Mouse (Mus musculus): ENCODE measurements around the gene Nck2. TPM values are rescaled to one million over a fixed set of nuclear protein-coding genes. Genes with fewer than 3 reads are reported as not detected.
A peak's percentile ranks its signal among the peaks of the same experiment; 100 is the strongest.

Nck2 gene
- polyA plus RNA-seq, 1 experiment from 2014 or later, result 35.9 TPM

DNA sequence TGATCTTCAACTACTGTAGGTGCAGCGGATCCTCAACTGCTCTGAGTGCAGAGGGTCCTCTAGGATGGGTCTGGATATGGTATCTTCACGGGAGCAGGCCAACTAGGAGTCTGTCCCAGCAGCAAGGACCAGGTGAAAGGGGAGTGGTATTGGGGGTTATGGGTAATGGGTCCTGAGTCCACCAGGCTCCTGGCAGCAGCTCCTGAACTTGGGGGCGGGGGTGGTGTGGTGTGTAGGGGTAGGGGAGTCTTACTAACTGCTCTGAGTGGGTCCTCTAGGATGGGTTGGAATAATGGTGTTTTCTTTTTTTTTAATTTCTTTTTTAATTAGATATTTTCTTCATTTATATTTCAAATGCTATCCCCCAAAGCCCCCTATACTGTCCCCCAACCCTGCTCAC is 73.0 kb downstream of the Nck2 start:
- H3K9me3 ChIP-seq, result no peaks in the 10 kb centered on the region
- H3K9ac ChIP-seq, result no peak overlapping the region
- no peaks in the 10 kb centered on the region for H3K4me1 ChIP-seq
- H3K36me3 ChIP-seq, result peaks cover 15% of the 10 kb centered on the region
- no peaks in the 10 kb centered on the region for H3K27me3 ChIP-seq
- WGBS, result 88% methylated on average over 3 of the region's 3 CpGs
- no peak overlapping the region for H3K27ac ChIP-seq
- no peak overlapping the region for H3K4me3 ChIP-seq
- H3K4me2 ChIP-seq, result no peak overlapping the region
- no peak for ATAC-seq (ENCODE audit: insufficient number of reproducible peaks, low FRiP score, low TSS enrichment, low read depth)

DNA sequence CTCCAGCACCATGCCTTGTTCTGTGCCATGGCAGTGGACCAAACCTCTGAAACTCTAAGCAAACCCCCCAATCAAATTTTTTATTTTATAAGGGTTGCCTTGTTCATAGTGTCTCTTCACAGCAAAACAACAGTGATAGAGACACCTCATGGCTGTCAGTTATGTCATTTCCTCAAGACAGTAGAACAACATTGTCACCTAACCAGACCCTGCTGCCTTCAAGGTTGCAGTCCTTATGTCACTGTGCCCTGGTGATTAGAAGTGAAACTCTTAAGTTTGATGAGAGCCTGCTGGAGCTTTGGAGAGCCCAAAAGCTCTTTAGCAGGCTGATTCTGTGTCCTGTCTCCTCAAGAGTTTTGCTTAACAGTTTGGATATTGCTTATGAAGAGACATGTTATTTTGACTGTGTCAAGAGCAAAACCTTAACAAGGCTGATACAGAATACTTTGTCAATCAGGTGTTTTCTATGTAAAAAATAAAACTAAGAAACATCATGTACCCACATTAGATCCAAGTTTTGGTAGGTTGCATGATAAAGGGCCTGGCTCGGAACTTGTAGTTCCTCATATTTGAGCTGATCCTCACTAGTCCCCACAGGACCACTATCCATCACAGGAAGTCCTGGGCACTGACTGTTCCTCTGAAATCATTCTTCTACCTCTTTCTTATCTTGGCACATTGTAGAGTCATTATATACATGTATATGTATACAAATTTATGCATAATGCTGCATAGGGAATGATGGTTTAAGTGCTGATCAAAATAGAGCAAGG is 76.0 kb downstream of the Nck2 start:
- Histone ChIP-seq H3K36me3 (no peaks in the 10 kb centered on the region), H3K4me3 (no peak overlapping the region), H3K4me2 (no peak overlapping the region), H3K9ac (no peak overlapping the region), H3K4me1 (no peaks in the 10 kb centered on the region), H3K27ac (no peak overlapping the region), H3K27me3 (no peaks in the 10 kb centered on the region), H3K9me3 (no peaks in the 10 kb centered on the region)
- no peak for ATAC-seq (ENCODE audit: insufficient number of reproducible peaks, low FRiP score, low TSS enrichment, low read depth)
- 80% methylated on average over 1 of the region's 1 CpGs for WGBS

DNA sequence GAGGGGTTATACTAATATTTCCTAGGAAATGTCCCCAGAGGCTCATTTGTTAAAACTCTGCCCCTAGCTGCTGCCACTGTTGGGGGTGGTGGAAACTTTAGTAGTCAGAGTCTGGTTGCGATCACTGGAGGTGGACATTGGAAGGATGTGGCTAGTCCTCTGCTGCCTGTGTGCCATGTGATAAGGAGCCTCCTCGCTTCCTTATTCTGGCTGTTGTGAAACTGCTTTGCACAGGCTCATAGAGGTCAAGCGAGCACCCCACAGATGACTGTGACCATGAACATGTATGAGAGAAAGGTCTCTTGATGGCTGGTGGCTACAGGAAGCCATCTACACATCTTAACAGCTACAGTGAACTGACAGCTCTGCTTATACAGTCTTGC is 76.6 kb downstream of the Nck2 start:
- Histone ChIP-seq H3K4me1 (no peaks in the 10 kb centered on the region), H3K9ac (no peak overlapping the region), H3K36me3 (no peaks in the 10 kb centered on the region), H3K4me2 (no peak overlapping the region), H3K4me3 (no peak overlapping the region), H3K9me3 (no peaks in the 10 kb centered on the region), H3K27ac (no peak overlapping the region), H3K27me3 (no peaks in the 10 kb centered on the region)
- WGBS, result 88% methylated on average over 3 of the region's 3 CpGs
- no peak for ATAC-seq (ENCODE audit: insufficient number of reproducible peaks, low FRiP score, low TSS enrichment, low read depth)

DNA sequence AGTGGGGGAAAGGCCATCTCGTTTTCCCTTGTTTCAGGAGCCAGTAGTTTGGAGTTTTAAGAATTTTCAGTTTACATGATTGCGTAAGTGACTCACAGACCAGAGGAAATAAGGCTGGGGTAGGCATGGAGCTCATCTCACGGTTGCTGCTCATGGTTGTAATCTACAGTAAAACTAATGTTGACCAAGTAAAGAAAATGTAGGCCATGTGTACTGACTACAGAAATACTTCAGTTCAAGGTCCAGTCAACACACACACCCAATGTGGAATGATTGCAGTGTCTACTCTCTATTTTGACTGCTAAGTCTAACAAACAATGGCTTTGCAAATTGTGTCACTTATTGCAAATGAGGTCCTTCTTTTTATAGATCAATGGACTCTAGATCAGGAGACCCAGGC is 77.1 kb downstream of the Nck2 start:
- Histone ChIP-seq H3K27ac (no peak overlapping the region), H3K4me2 (no peak overlapping the region), H3K36me3 (no peaks in the 10 kb centered on the region), H3K9me3 (no peaks in the 10 kb centered on the region), H3K9ac (no peak overlapping the region), H3K4me1 (no peaks in the 10 kb centered on the region), H3K4me3 (no peak overlapping the region), H3K27me3 (no peaks in the 10 kb centered on the region)
- ATAC-seq (ENCODE audit: insufficient number of reproducible peaks, low FRiP score, low TSS enrichment, low read depth), result no peak
- 85% methylated on average over 3 of the region's 3 CpGs for WGBS

DNA sequence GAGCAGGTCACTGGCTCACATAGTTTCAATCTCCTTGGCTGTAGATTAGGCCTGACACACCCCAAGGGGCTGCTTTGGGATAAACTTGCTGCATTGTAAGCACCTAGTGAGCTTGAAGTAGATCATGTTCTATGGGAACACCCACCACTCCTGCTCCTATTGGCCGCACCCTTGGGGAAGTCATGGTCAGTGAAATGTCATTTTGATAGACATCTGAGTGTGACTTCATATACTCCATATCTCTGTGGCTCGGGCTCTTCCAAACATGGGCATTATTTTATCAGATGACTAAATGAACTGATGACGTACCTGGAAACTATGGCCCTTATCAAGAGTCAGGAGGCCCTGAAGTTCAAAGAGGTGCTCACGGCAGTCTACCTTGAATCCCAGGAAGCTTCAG is 77.6 kb downstream of the Nck2 start:
- 91% methylated on average over 4 of the region's 4 CpGs for WGBS
- no peaks in the 10 kb centered on the region for H3K9me3 ChIP-seq
- no peak for ATAC-seq (ENCODE audit: insufficient number of reproducible peaks, low FRiP score, low TSS enrichment, low read depth)
- H3K4me1 ChIP-seq, result no peaks in the 10 kb centered on the region
- no peak overlapping the region for H3K4me3 ChIP-seq
- H3K27me3 ChIP-seq, result no peaks in the 10 kb centered on the region
- H3K9ac ChIP-seq, result no peak overlapping the region
- H3K27ac ChIP-seq, result no peak overlapping the region
- no peak overlapping the region for H3K4me2 ChIP-seq
- H3K36me3 ChIP-seq, result no peaks in the 10 kb centered on the region

DNA sequence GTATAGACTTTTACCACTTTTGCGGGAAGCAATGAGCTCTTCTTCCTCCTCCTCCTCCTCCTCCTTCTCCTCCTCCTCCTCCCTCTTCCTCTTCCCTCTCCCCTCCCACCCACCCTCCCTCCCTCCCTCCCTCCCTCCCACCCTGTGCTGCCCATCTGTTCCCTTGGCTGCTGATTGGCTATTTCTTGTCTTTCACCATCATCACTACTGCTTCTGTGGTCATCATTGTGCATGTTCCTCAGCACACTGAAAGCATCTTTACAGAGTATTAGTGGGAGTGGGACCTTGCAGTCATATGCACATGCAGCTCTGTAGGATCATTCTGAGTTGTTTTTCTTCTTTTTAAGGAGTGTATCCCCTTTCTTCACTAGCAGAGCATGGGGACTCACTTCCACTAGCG is 78.6 kb downstream of the Nck2 start:
- H3K36me3 ChIP-seq, result no peaks in the 10 kb centered on the region
- no peaks in the 10 kb centered on the region for H3K9me3 ChIP-seq
- H3K4me3 ChIP-seq, result no peak overlapping the region
- no peaks in the 10 kb centered on the region for H3K4me1 ChIP-seq
- no peaks in the 10 kb centered on the region for H3K27me3 ChIP-seq
- no peak overlapping the region for H3K27ac ChIP-seq
- no peak overlapping the region for H3K4me2 ChIP-seq
- 88% methylated on average over 2 of the region's 2 CpGs for WGBS
- ATAC-seq (ENCODE audit: insufficient number of reproducible peaks, low FRiP score, low TSS enrichment, low read depth), result no peak
- H3K9ac ChIP-seq, result no peak overlapping the region

DNA sequence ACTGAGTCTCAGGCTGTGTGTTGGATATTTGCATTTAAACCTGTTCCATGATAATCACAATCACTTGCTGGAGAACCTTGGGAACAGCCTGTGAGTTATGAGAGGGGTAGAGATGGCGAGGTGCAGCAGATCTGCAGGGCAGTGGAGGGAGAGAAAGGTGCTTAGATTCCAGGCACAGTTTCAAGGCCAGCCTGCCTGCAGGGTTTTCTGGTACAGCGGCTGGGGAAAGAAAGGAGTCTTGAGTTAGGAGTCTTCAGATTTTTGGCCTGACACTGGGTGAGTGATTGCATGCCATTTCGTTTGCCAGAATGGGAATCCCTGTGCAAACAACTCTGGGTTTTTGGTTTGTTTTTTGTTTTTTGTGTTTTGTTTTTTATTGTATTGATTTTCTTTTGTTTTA is 80.0 kb downstream of the Nck2 start:
- Histone ChIP-seq H3K36me3 (no peaks in the 10 kb centered on the region), H3K27me3 (no peaks in the 10 kb centered on the region), H3K9me3 (no peaks in the 10 kb centered on the region), H3K4me3 (no peak overlapping the region), H3K4me1 (no peaks in the 10 kb centered on the region), H3K9ac (no peak overlapping the region), H3K27ac (no peak overlapping the region), H3K4me2 (no peak overlapping the region)
- WGBS, result 67% methylated on average over 3 of the region's 3 CpGs
- no peak for ATAC-seq (ENCODE audit: insufficient number of reproducible peaks, low FRiP score, low TSS enrichment, low read depth)

DNA sequence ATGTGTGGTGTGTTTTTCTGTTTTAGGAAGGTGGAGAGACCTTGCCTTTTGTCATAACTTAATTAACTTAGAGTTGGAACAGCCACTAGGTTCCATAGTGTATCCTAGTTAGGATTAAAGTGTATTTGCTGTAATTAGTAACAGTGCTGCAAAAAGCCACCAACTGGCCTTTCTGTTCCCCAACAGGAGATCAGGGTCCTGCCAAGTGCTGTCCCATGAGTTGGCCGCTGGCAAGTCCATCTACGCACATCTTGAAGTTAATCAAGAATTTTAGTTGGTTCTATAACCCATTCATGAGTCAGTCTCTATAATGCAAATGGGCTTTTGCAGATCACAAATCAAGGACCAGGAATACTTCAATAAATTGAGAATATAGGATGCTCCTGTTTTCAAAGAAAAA is 83.9 kb downstream of the Nck2 start:
- Histone ChIP-seq H3K4me3 (no peak overlapping the region), H3K27me3 (no peaks in the 10 kb centered on the region), H3K4me1 (peaks cover 11% of the 10 kb centered on the region), H3K4me2 (no peak overlapping the region), H3K9ac (no peak overlapping the region), H3K9me3 (no peaks in the 10 kb centered on the region), H3K27ac (no peak overlapping the region), H3K36me3 (no peaks in the 10 kb centered on the region)
- ATAC-seq (ENCODE audit: insufficient number of reproducible peaks, low FRiP score, low TSS enrichment, low read depth), result no peak
- WGBS, result 91% methylated on average over 2 of the region's 2 CpGs

GRCm38 (mm10) chr1:43529086-43529485 is 84.7 kb downstream of the Nck2 start:
- no peak overlapping the region for H3K4me2 ChIP-seq
- H3K4me3 ChIP-seq, result no peak overlapping the region
- H3K27ac ChIP-seq, result no peak overlapping the region
- ATAC-seq (ENCODE audit: insufficient number of reproducible peaks, low FRiP score, low TSS enrichment, low read depth), result no peak
- peaks cover 11% of the 10 kb centered on the region for H3K4me1 ChIP-seq
- H3K9ac ChIP-seq, result no peak overlapping the region
- no peaks in the 10 kb centered on the region for H3K9me3 ChIP-seq
- 84% methylated on average over 1 of the region's 1 CpGs for WGBS
- H3K36me3 ChIP-seq, result no peaks in the 10 kb centered on the region
- no peaks in the 10 kb centered on the region for H3K27me3 ChIP-seq

DNA sequence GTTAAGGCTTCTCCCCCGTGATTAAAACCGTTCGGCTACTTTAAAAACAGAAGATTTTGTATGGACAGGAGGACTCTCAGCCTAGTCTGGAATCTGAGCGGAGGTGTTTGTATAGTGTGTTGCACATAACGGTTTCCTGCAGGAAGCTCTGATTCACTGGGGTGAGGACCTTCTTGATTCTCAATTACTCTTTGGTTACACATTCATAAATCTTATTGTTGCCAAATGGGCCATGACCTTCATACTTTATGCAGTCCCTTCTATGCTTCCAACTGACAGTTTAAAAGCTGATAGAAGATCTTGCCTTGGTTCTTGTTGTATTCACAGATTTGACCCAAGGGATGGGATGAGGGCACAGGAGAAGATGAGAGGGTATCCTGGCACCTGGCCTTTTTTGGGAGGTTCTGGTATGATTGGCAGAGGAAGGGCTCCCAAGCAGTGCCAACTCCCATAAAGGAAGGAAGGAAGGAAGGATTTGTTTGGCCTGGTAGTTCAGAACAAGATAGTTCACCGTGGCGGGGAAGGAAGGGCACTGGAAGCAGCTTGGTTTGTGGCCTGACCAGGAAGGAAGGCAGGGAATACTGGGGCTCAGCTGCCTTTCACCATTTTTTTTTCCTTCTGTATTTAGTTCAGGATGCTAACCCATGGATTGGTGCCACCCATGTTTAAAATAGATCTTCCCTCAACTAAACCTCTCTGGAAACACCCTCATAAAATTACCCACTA is 86.1 kb downstream of the Nck2 start:
- H3K4me3 ChIP-seq, result no peak overlapping the region
- no peak overlapping the region for H3K27ac ChIP-seq
- H3K9ac ChIP-seq, result no peak overlapping the region
- H3K9me3 ChIP-seq, result no peaks in the 10 kb centered on the region
- no peak overlapping the region for H3K4me2 ChIP-seq
- 0 out of 2 replicates have a peak, but pooled peaks cover 5% of the 10 kb centered on the region for H3K36me3 ChIP-seq
- ATAC-seq (ENCODE audit: insufficient number of reproducible peaks, low FRiP score, low TSS enrichment, low read depth), result no peak
- 71% methylated on average over 7 of the region's 7 CpGs for WGBS
- H3K4me1 ChIP-seq, result peaks cover 11% of the 10 kb centered on the region
- no peaks in the 10 kb centered on the region for H3K27me3 ChIP-seq

DNA sequence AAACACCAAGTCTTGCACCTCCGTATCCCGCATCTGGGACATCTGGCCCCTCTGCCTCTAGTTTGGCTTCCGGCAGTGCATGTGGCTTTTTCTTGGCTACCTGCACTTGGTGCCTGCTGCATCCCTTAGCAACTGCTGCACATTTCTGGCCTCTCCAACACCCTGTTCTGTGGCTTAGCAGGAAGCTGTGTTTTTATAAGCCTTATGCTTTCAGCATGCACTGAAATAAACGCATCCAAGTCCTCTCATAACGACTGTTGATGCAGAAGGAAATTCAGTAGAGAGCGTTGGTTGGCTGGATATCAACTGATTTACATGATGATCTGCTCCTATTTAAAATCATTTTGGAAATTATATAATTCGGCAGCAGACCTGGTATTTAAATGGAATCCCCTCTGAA is 86.9 kb downstream of the Nck2 start:
- no peaks in the 10 kb centered on the region for H3K27me3 ChIP-seq
- no peak overlapping the region for H3K4me2 ChIP-seq
- H3K36me3 ChIP-seq, result 0 out of 2 replicates have a peak, but pooled peaks cover 5% of the 10 kb centered on the region
- H3K9me3 ChIP-seq, result no peaks in the 10 kb centered on the region
- no peak overlapping the region for H3K9ac ChIP-seq
- H3K4me1 ChIP-seq, result peaks cover 11% of the 10 kb centered on the region
- H3K4me3 ChIP-seq, result no peak overlapping the region
- 45% methylated on average over 7 of the region's 7 CpGs for WGBS
- H3K27ac ChIP-seq, result no peak overlapping the region
- no peak for ATAC-seq (ENCODE audit: insufficient number of reproducible peaks, low FRiP score, low TSS enrichment, low read depth)

DNA sequence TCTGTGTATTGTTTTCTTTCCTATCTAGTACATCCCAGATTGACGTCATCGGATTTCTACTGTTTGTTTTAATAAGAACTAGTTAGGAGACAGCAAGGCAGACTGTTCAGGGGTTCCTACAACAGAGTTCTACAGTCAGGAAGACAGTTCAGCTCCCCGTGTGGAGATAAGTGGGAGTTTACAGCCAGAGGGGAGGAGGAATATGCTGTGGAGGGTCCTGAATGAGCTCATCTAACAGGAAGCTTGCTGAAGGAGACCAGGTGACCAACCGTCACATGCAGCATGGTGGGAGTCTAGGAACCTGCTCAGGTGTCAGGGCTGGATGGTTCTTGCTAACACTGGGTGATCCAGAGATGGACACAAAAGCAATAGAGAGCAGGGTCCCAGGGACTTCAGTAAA is 87.9 kb downstream of the Nck2 start:
- H3K4me2 ChIP-seq, result no peak overlapping the region
- H3K27ac ChIP-seq, result no peak overlapping the region
- 64% methylated on average over 4 of the region's 4 CpGs for WGBS
- no peak overlapping the region for H3K4me3 ChIP-seq
- no peaks in the 10 kb centered on the region for H3K27me3 ChIP-seq
- H3K36me3 ChIP-seq, result 0 out of 2 replicates have a peak, but pooled peaks cover 5% of the 10 kb centered on the region
- H3K4me1 ChIP-seq, result peaks cover 11% of the 10 kb centered on the region
- H3K9me3 ChIP-seq, result no peaks in the 10 kb centered on the region
- 0 out of 2 replicates have a peak, but pooled peaks have one; percentile 30 for ATAC-seq (ENCODE audit: insufficient number of reproducible peaks, low FRiP score, low TSS enrichment, low read depth)
- H3K9ac ChIP-seq, result no peak overlapping the region

Measured in limb, embryonic 15.5 days (tissue).